Mouse (Mus musculus) cerebral cortex, adult 2 months (tissue): ENCODE measurements around the gene Gm47841.

Experiments
- WGBS: fragments of 180-500 bp; shearing (Covaris S2); methylation state at CpG from one replicate; pipeline ENCODE4 v1.1.7; 2018; 5-methylcytosine and 5-hydroxymethylcytosine counted together

Gene Gm47841

GRCm38 (mm10) chr15:101074067-101074466, 26.9 kb upstream of the Gm47841 start:
- 85% methylated on average over 5 of the region's 5 CpGs for WGBS

GRCm38 (mm10) chr15:101072736-101073135, 25.5 kb upstream of the Gm47841 start:
- WGBS: 70% methylated on average over 2 of the region's 2 CpGs

DNA sequence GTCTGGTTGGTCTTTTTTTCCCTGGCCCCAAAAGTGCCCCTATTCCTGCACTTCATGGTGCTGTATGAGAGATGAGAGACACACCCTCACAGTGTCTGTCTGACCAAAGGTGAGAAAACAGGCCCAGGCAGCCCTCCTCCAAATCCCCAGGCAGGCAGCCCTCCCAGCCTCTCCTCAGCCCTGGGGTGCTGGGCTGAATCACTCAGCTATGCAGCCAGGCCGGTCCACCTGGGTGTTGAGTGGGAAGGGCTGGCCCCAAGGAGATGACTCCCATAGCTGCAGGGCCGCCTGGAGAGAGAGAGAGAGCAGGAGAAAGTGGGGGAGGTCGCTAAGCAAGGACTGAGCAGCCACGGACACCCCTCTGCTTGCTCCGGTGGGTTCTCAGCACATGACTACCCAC, 23.6 kb upstream of the Gm47841 start:
- 74% methylated on average over 5 of the region's 5 CpGs for WGBS

GRCm38 (mm10) chr15:101069641-101070190, 22.5 kb upstream of the Gm47841 start:
- WGBS: 86% methylated on average over 9 of the region's 9 CpGs

GRCm38 (mm10) chr15:101068671-101069070, 21.5 kb upstream of the Gm47841 start:
- 75% methylated on average over 4 of the region's 4 CpGs for WGBS

DNA sequence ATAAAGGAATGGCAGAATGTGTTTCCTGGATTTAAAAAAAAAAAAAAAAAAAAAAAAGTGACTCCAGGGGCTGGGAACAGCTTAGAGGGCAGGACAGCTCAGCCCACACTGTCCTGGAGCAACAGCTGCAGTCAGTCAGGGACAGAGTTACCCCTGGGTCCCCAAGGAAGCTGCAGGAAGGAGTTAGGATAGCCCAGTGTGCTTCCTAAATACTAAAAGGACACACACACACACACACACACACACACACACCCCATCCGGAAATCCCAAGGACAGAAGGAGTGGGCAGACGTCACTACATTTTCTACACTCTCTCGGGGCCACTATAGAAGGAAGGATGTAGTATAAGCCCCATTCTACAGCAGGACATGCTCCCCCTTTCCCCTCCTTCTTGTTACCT, 20.8 kb upstream of the Gm47841 start:
- 81% methylated on average over 3 of the region's 3 CpGs for WGBS

- 67% methylated on average over 7 of the region's 9 CpGs for WGBS
Observed at GRCm38 (mm10) chr15:101066920-101067696, 19.9 kb upstream of the Gm47841 start.

- WGBS: 52% methylated on average over 6 of the region's 6 CpGs
Observed at GRCm38 (mm10) chr15:101066364-101066847, 19.2 kb upstream of the Gm47841 start.

DNA sequence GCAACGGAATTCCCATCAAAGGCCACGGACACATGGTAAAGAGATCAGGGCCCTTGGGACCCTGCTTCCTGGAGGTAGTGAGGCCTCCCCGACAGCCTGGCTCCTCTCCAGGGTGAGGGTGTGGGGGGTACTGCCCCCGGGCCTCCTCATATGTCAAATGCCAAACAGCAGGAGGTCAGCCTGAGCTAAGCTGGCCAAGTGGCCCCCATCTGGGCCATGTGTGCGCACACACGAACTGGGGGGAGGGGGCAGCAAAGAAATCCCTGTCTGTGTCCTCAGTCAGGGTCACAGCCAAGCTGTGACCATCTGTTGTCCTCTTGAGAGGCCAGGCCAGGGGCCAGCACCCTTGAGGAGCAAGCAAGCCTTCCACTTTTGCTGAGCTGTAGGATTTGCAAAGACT, 17.9 kb upstream of the Gm47841 start:
- 60% methylated on average over 6 of the region's 6 CpGs for WGBS

- 87% methylated on average over 11 of the region's 11 CpGs for WGBS
Observed at GRCm38 (mm10) chr15:101060280-101060852, 13.2 kb upstream of the Gm47841 start.

GRCm38 (mm10) chr15:101059570-101060279, 12.5 kb upstream of the Gm47841 start:
- 54% methylated on average over 9 of the region's 9 CpGs for WGBS

DNA sequence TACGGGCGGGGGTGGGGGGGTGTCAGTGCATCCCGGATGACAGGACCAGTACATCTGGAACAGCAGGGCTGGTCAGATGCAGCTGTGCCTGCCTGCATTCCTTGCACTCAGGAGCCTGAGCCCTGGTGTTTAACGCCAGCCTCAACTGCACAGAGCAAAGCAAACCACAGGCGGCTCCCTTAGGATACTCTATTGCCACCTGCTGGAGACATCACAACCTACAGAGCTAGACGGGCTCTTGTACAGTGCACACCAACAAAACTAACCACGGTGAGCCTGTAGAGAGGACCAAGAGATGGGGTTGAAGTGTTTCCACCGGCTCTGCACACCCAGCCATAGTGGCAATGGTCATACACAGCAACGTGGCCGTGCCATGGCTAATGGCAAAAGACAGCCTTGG, 9.0 kb upstream of the Gm47841 start:
- WGBS: 46% methylated on average over 10 of the region's 10 CpGs

DNA sequence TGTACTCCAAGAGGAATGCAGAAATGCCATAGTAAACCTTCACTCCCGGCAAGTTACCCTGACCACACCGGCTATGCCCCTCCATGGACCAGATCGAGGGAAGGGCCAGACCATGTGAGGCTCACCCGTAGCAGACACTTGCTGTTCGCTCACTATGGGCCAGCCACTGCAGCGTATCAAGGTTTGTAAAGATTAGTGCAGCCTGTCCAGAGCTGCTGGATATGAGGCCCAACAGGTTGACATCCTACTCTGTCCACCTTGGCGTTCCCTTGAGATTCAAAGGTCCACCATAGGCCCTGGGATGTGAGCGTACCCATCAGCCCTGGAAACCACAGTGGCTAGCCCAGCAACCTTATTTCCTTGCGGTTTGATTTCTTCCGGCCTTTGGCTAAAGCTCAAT, 7.3 kb upstream of the Gm47841 start:
- WGBS: 94% methylated on average over 10 of the region's 10 CpGs

GRCm38 (mm10) chr15:101053832-101054459, 6.7 kb upstream of the Gm47841 start:
- WGBS: 27% methylated on average over 65 of the region's 65 CpGs

DNA sequence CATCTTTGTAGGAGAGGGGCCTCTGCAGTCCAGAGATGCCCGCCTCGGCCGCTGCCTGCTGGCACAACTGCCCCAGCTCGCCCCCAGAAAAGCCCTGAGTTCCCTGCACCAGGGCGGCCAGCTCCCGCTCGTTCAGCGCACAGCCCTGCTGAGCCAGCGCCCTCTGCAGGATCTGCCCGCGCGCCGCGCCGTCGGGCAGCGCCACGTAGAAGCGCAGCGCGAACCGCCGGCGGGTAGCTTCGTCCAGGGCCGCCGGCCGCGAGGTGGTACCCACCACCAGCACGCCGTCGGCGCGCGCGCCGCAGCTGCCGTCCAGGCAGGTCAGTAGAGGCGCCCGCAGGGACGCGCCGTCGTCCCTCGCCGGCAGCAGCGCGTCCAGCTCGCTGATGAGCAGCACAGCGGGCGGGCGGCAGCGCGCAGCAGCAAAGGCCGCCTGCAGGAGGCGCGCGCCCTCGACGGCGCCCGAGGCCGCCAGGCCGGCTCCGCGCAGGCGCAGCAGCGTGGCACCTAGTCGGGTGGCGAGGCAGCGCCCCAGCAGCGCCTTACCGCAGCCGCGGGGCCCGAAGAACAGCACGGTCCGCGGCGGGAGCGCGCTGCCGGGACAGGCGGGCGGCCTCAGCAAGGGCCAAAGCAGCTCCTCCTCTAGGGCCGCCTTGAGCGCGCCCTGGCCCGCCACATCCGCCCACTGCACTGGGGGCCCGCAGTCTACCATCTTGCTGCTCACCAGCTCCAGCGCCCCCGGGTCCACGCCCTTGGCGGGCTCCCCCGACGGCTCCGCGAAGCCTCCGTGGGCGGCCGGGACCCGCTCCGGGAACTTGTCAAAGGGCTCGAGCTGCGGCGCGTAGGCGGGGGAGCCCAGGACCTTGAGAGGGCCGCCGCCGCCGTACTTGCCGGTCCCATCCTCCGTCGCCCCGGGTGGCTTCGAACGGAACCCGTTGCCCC, 5.6 kb upstream of the Gm47841 start:
- WGBS: 32% methylated on average over 115 of the region's 120 CpGs

DNA sequence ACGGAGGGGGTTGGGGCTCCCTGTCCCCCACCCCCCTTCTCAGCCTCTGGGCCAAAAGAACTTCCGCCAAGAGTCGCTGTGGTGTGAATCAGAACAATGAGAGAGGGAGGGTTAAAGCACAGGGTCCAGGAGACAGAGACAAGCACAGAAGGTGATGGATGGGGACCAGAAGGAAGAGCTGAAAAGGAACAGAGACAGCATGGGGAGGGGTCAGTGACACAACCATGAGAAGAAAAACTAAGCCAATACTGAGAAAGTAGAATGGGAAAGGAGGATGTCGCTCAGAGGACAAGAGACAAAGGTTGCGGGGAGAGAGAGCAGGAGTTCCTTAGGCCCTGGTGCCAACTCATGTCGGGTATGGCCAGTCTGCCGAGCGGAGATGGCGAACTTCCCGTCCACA, 4.7 kb upstream of the Gm47841 start:
- 78% methylated on average over 10 of the region's 10 CpGs for WGBS

- 81% methylated on average over 5 of the region's 5 CpGs for WGBS
Observed at GRCm38 (mm10) chr15:101048338-101048896, 1.2 kb upstream of the Gm47841 start.

DNA sequence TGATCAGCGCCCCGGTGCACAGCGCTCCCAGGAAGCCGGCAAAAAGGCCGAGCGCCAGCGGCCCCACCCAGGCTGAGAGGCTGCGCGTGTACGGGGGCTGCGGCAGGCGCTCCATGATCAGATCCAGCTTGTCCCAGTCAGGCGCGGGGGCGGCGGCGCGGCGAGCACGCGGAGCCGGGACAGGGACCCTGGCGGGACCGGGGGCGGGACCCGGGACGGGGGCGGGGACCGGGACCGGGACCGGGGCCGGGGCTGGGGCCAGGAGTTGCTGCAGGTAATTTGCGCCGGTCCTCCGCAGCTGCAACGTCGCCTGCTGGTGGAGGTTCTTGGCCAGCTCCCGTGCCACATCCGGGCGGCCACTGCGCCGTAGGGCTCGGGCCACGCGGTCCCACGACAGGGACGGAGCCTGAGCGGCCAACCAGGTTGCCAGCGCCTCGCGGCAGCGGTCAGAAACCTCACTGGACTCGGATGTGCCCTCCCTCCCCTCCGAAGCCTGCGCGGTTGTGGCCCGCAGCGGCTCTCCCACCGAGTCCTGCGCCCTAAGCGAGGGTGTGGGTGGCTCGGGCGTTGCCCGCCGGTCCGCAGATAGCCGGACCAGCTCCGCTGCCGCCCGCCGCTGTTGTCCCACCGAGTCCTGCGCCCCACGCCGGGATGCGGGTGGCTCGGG, 537 bp downstream of the Gm47841 start:
- 1% methylated on average over 62 of the region's 77 CpGs for WGBS

DNA sequence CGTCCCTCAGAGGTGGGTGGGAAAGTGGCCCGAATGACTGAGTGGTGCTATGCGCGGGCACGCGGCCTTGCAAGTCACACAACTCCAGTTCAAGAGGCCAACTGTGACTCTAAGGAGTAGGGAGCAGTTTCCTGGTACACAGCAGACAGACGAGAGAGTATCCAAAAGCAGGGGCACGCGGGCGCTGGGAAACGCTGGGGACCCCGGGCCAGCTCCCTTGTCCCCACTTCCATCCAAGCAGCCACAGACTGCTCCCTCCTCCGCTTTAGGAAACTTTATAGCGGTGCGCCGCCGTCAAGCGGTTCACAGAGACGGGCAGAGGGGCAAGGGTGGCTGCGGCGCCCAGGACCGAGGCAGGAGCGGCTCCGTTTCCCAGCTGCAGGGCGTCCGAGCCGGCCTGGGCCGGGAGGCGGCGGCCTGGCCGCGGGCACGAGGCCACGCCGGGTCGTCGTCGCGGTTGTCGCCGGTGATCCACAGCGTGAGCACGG, 1.1 kb downstream of the Gm47841 start:
- 7% methylated on average over 43 of the region's 43 CpGs for WGBS

GRCm38 (mm10) chr15:101044531-101044930, 2.7 kb downstream of the Gm47841 start:
- 66% methylated on average over 6 of the region's 6 CpGs for WGBS
